Mouse (Mus musculus): Measurements from ENCODE around the gene Ip6k3. TPM values are rescaled to one million over a fixed set of nuclear protein-coding genes. Genes with fewer than 3 reads are reported as not detected.
A peak's percentile ranks its signal among the peaks of the same experiment; 100 is the strongest.

The Ip6k3 gene
- total and polyA plus RNA-seq, 3 experiments: 26.3 to 65.7 (median 53.9) TPM

DNA sequence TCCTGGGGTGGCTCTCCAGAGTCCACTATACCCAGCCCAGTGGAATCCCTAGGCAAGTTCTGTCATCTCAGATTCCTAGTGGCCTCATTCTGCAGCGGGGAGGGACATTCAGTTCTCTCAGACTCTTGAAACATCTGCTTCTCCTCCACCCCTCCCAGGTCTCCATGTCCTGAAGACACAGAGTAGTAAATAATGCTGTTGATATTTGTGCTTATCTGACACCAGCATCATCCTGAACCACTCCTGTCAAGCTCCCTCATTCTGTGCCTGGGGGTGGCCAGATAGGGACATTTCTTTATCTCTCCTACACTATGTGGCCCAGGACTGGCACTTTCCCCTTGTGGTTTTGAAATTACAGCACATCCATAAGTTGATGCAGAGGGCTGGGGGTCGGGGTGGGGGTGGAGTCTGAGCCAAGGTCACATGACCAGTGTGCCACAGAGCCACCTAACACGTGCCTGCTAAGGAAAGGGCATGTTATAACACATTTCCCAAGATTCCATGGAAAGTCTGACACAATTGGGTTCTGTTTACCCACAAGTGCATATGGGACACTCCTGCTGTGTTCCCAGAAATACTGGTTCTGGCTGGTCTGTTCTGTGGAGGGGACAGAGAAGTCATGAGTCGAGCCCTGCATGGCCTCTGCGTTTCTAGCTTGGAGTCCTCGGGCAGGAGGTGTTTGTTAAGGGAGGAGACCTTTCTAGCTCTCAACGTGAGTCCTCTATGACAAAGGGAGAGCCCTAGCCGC lies 14.4 kb downstream of the Ip6k3 start:
- Histone ChIP-seq H3K36me3 (replicated peaks in 1 of 2; ENCODE audit: control insufficient read depth in 1 of 2, insufficient read depth in 1 of 2, low read length in 1 of 2) (peaks cover 91 to 100% of the 10 kb centered on the region in 2 experiments), H3K27ac (ENCODE audit: insufficient read depth, low read depth) (no peak overlapping the region), H3K4me2 (ENCODE audit: insufficient read depth, low read depth, poor library complexity, severe bottlenecking) (no peak overlapping the region), H3K79me2 (replicated peaks; ENCODE audit: control insufficient read depth, extremely low read depth, insufficient read depth, poor library complexity, severe bottlenecking) (no peaks in the 10 kb centered on the region; the same call in 1 of the 2 replicates), H3K4me3 (replicated peaks in 1 of 3; ENCODE audit: low read depth in 2 of 3, low read length in 2 of 3, poor library complexity in 1 of 3) (no peak overlapping the region), H3K9ac (ENCODE audit: insufficient read depth, low read depth) (no peak overlapping the region), H3K27me3 (replicated peaks) (no peaks in the 10 kb centered on the region), H3K4me1 (ENCODE audit: control insufficient read depth in 1 of 2, insufficient read depth in 2 of 2) (peaks cover 0 to 14% of the 10 kb centered on the region in 2 experiments; a peak in 2 of 4 replicates), H3K9me3 (replicated peaks; ENCODE audit: low read length) (no peaks in the 10 kb centered on the region)
- no peak for DNase-seq (ENCODE audit: extremely low read depth)
- dilution Hi-C loops (cut with MboI; ENCODE audit: extremely low pct_ligation_motif_present, extremely low pct_unique_long_range_greater_than_20kb, low sequenced_read_pairs) (no loop called here), in situ Hi-C loops (cut with MboI; ENCODE audit: low pct_ligation_motif_present, low pct_unique_long_range_greater_than_20kb, low sequenced_read_pairs) (no loop called here)
- TF ChIP-seq USF1 (IDR thresholded peaks at IDR 0.05; ENCODE audit: low read depth, low read length): peak; percentile 29; the same call in 1 of the 2 replicates
- no peak for TF ChIP-seq RAD21 (IDR thresholded peaks at IDR 0.05; ENCODE audit: low read depth, low read length)
- no peak for TF ChIP-seq MEF2A (IDR thresholded peaks at IDR 0.05; ENCODE audit: borderline replicate concordance, low read depth, low read length)

GRCm38 (mm10) chr17:27151411-27151810 lies 16.2 kb downstream of the Ip6k3 start:
- H3K4me2 ChIP-seq (ENCODE audit: insufficient read depth, low read depth, poor library complexity, severe bottlenecking): no peak overlapping the region
- DNase-seq (ENCODE audit: extremely low read depth): no peak
- TF ChIP-seq EP300 (IDR thresholded peaks at IDR 0.05; ENCODE audit: low read length) (no peak), RAD21 (IDR thresholded peaks at IDR 0.05; ENCODE audit: low read depth, low read length) (peak; percentile 52), CTCF (conservative IDR thresholded peaks at IDR 0.05 in 1 of 2, IDR thresholded peaks at IDR 0.05 in 1 of 2; ENCODE audit: low read depth in 2 of 2, low read length in 2 of 2) (peak; percentile 65 to 66), ELF1 (IDR thresholded peaks at IDR 0.05; ENCODE audit: low read depth, low read length) (no peak), GABPA (IDR thresholded peaks at IDR 0.05; ENCODE audit: insufficient replicate concordance, low read depth, low read length) (no peak), HCFC1 (IDR thresholded peaks at IDR 0.05; ENCODE audit: low read depth, low read length) (no peak), NRF1 (IDR thresholded peaks at IDR 0.05; ENCODE audit: low read depth, low read length) (no peak), KAT2A (IDR thresholded peaks at IDR 0.05; ENCODE audit: insufficient replicate concordance, low read length) (no peak), SMC3 (IDR thresholded peaks at IDR 0.05; ENCODE audit: low read depth, low read length) (peak; percentile 63), MXI1 (IDR thresholded peaks at IDR 0.05; ENCODE audit: low read depth, low read length) (no peak)
- no peak overlapping the region for H3K27ac ChIP-seq (ENCODE audit: insufficient read depth, low read depth)
- H3K79me2 ChIP-seq (replicated peaks; ENCODE audit: control insufficient read depth, extremely low read depth, insufficient read depth, poor library complexity, severe bottlenecking): no peaks in the 10 kb centered on the region; the same call in 1 of the 2 replicates
- dilution Hi-C loops (cut with MboI; ENCODE audit: extremely low pct_ligation_motif_present, extremely low pct_unique_long_range_greater_than_20kb, low sequenced_read_pairs): no loop called here
- no peaks in the 10 kb centered on the region for H3K27me3 ChIP-seq (replicated peaks)
- H3K4me3 ChIP-seq (replicated peaks in 1 of 3; ENCODE audit: low read depth in 2 of 3, low read length in 2 of 3, poor library complexity in 1 of 3): no peak overlapping the region
- no peaks in the 10 kb centered on the region for H3K9me3 ChIP-seq (replicated peaks; ENCODE audit: low read length)
- in situ Hi-C loops (cut with MboI; ENCODE audit: low pct_ligation_motif_present, low pct_unique_long_range_greater_than_20kb, low sequenced_read_pairs): no loop called here
- no peak overlapping the region for H3K9ac ChIP-seq (ENCODE audit: insufficient read depth, low read depth)
- H3K4me1 ChIP-seq (ENCODE audit: control insufficient read depth in 1 of 2, insufficient read depth in 2 of 2): peaks cover 0 to 12% of the 10 kb centered on the region in 2 experiments; a peak in 2 of 4 replicates
- peaks cover 90 to 98% of the 10 kb centered on the region in 2 experiments for H3K36me3 ChIP-seq (replicated peaks in 1 of 2; ENCODE audit: control insufficient read depth in 1 of 2, insufficient read depth in 1 of 2, low read length in 1 of 2)
